Mouse (Mus musculus): ENCODE measurements around the gene Bzw2.

The Bzw2 gene

DNA sequence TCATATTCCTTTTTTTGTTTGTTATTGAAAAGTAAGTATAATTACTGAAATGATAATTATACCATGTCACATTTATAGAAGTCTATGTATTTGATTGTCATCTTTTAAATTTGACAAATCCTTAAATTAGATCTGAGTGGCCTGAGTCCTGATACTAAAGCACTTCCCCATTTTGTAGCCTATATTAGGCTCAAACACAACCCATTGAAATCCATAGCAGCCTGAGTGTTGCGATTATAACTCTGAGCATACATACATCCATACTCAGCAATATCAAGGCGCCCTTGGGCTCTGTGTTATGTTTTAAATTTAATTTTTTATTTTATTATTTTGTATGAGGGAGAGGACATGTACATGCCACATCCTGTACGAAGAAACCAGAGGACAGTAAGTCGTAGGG is 87.6 kb downstream of the Bzw2 start:
- no peak for DNase-seq (ENCODE audit: inconsistent ontology term)

DNA sequence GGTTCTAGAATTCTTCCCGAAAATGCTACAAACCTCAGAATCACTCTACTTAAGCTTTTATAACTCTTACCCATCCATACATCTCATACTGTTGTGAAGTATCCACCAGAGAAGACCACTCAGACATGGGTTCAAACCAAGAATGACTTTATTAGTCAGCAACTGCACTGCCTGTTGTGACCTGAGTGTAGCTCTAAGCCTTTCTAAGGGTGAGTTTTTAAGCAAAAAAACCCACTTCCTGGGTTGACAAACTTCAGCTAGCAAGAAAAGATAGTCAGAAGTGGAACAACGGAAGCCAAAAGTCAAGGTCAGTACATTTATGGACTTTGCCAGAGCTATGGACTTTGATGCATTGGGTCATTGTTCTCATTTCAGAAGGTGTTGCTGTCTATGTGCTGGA is 90.3 kb downstream of the Bzw2 start:
- DNase-seq (ENCODE audit: inconsistent ontology term): no peak

DNA sequence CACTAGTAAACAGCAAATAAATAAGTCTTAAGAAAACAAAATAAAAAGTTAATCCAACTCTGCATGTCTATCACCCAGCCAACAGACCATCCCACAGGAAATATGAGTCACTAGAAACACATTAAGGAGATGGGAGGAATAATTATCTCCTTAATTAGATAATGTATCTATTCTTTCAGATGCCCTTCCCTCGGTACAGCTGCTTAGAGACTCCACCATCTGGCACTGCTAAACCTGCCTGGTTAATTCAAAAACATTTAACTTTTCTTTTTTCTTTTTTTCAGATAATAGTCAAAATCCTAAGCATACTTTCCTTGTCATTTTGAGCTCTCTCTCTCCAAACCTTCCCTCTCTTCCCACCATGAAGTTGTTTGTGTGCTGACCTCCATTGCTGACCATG is 92.0 kb downstream of the Bzw2 start:
- DNase-seq (ENCODE audit: inconsistent ontology term): no peak

DNA sequence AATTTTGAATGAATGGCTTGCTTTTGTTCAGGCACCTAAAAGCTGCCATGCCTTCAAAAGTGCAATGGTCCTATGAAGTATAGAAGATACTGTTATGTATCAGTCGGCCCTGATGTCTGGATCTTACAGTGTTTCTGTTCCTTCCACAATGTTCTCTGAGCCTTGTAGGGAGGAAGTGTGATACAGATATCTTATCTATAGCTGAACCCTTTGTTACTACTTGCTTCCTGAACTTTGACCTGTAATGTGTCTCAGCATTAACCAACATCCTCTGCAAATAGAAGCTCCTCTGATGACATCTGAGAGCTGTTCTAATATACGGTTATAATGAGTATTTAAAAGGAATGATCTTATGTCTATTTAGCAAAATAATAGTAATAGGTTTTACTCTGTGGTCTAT is 100.2 kb downstream of the Bzw2 start:
- DNase-seq (ENCODE audit: inconsistent ontology term): no peak

DNA sequence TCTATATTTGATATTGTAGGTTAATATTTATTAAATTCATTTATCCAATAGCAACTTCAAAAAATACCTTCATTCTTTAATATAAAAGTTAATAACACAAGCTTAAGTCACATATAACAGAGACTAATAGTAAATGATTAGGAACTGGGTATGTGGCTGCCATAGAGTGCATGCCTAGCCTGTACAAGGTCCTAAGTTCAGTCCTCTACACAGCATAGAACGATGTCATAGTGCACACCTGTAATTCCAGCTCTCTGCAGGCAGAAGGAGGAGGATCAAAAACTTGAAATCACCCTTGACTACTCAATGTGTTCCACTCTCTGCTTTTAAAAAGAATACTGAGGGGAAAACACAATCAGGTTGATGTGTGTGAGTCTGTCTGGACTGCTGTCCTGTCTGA is 107.6 kb downstream of the Bzw2 start:
- DNase-seq (ENCODE audit: inconsistent ontology term): no peak

DNA sequence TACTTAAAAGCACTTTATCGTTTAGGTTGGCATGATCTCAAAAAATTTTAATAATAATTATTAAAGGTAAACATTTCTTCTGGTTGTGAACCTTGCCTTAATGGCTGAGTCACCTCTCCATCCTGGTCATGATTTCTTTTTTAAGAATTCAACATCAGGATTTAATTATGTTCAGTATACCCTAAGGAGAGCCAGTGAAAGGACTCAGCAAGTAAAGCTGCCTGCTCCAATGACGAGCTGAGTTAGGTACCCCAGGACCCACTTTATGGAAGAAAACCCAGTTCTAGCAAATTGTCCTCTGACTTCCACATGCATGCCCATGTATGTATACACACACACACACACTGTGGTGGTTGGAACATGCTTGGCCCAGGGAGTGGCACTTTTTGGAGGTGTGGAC is 110.3 kb downstream of the Bzw2 start:
- no peak for DNase-seq (ENCODE audit: inconsistent ontology term)

DNA sequence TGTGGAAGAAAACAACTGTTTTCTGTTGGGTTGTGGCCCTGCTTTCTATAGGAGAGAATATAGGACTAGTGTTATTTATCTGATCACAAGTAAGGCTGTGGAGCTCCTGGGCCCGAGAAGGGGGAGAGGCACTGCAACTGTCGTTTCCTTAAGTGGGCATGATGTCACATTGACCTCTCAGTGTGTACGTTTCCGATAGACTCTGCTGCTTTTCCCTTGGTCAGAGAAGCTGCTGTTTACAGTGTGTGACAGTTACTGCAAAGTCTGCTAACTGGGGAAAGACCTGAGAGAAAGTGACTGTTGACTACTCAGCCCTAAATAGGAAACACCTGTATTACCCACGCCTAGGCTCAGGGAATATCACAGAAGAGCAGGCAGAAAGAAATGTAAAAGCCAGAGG is 111.7 kb downstream of the Bzw2 start:
- DNase-seq (ENCODE audit: inconsistent ontology term): no peak

DNA sequence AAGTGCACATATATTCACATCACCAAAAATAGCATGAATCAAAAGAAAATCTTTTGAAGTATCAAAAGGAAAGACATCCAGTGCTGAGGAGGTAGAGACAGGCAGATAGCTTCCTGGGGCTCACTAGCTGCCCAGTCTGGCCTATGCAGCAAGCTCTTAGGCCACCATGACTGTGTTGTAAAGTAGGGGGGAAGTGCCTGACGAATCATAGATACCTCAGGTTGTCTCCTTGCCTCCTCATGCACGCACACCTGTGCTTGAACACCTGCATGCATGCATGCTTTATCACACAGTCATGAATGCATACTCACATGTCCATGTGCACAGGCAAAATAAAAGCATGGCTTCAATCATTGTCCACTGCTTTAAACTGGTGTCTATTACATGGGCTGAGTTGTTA is 113.2 kb downstream of the Bzw2 start:
- no peak for DNase-seq (ENCODE audit: inconsistent ontology term)

DNA sequence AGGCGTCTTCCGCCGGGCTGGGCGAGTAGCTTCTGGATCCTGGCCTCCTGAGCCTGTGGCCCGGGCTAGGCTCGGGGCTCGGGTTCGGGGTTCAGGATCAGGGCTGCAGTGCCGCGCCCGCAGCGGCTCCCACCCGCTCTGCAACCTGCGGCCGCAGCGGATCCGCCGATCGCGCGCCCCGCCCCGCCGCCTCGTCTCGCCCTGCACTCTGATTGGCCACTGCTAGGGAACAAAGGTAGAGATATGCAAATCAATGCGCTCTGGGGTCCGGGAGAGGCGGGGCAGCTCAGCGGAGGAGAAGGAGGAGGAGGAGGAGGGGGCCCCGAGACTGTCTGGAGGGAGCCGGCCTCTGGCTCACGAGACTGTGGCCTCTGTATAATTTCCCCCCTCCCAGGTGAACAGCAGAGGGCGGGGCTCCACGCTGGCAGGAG is 115.5 kb downstream of the Bzw2 start, which contains the start of gene Tspan13:
Tspan13 (minus strand) TSS at position 153 of the 431 bp plus-strand sequence.
- peak; percentile 93 for DNase-seq (ENCODE audit: inconsistent ontology term)

Measured in Muller cell, postnatal 12 days (primary cell).